Mouse (Mus musculus): ENCODE data around the gene Zfp385c.
"Not testable (repeated sequence)": the region's sequence is repeated elsewhere in the genome, so short reads cannot be mapped to it uniquely, and the experiment has no call there.

Gene Zfp385c

DNA sequence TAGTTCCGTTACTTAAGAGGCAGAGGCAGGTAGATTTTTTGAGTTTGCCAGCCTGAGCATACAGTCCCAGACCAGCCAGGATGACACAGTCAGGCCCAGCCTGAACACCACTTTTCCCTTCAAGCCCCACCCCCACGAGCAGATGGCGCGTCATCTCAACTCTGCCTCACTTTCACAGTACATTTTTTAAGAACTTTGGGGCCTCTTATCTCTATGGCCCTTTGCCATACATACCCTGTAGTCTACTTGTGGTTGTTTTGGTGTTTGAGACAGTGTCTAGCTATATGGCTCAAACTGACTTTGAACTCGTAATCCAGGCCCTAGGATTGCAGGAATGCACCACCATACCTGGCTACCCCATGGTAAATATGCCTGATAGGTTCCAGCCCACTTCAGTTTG lies 64.2 kb downstream of the Zfp385c start:
- DNase-seq (ENCODE audit: low spot score in 2 of 2): no peak

DNA sequence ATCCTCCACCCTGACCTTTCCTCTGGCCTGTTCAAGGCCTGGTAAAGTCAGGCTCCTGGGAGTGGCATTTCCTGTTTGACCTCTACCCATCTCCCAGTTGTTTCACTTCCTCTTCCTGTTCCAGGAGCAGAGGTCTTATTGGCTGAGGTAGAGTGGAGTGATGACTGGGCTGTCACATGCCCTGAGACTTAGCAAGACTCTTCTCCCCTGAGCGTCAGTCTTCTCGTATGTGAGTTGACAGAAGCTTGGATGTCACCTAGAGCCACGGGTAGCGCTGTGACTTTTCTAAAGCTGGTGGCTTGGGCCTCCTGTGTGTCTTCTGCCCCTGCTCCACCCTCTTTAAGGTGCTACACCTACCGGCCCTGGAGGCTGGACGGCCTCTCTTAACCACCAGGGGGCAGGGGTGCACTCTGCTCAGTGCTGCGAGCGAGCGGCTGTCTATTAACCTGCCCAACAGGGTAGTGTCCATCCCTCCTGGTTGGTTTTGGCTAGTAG lies 65.5 kb downstream of the Zfp385c start:
- peak in 1 of 2 experiments; percentile 64 for DNase-seq (ENCODE audit: low spot score in 2 of 2)

DNA sequence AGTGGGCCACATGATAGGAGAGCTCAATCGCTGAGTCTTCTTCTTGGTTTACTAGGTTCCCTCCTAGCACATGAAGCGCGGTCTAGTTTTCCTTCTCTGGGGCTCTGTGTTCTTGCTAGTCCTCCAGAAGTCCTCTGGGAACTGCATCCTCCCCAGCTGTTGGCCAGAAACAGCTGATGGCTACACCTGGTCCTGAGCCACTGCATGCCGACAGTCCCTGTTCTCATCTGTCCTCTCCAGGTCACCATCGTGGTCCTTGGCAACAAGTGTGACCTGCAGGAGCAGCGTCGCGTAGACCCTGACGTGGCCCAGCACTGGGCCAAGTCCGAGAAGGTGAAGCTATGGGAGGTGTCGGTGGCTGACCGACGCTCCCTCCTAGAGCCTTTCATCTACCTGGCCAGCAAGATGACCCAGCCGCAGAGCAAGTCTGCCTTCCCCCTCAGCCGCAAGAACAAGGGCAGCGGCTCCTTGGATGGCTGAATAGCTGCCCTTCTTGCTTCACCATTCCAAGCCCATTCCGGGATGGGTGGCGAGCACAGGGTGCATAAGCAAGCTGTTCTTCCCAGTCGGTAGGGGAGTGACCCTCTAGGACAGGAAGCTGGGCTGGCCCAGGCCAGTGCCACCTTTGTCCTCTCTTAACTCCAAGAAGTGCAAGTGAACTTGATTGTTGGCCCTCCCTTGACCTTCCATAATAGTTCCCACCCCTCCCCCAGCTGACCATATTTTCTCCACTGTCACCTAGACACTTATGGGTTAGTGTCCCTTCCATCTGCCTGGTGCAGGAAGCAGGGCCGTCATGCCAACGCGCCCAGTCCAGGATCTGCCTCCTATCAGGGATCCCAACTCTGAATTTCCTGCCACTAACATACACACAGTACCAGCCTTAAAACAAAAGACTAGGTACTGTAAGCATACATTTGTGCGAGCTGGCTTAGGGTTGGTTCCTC lies 66.2 kb downstream of the Zfp385c start:
- DNase-seq (ENCODE audit: low spot score in 2 of 2): no peak

DNA sequence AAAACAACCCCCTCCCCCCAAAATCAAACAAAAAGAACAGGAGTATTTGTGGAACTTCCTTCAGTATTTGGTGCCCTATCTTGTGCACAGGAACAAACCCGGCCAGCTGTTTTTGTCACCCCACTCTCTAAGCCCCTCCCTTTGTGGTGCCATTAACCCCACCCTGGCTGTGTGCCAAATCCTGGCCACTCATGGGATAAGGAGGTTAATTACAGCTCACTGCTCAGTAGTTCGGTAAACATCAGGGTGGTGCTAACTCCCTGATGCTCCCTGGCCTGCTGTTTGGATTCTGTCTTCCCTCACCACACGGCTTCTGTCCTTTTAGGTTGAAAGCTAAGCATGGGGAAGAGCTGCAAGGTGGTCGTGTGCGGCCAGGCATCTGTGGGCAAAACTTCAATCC lies 68.4 kb downstream of the Zfp385c start:
- no peak for DNase-seq (ENCODE audit: low spot score in 2 of 2)

DNA sequence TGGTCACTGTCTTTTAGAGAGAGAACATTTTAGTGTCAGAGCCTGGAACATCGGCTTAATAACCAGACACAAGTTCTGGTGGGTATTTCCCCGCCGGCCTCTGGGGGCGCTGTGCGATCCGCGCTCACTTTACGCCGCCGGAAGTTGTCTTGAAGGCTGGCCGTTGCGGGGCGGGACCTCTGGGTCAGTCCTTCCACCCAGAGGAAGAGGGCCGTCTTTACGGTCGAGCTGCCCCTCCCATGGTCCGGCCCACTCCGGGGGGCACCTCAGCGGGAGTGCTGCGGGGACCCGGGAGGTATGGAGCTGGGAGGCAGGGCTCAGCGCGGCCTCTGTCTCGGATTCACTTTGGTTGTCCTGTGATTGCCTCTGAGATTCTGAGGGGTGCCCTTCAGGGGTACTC lies 69.5 kb downstream of the Zfp385c start:
- DNase-seq (ENCODE audit: low spot score in 2 of 2): peak; percentile 92 to 95

DNA sequence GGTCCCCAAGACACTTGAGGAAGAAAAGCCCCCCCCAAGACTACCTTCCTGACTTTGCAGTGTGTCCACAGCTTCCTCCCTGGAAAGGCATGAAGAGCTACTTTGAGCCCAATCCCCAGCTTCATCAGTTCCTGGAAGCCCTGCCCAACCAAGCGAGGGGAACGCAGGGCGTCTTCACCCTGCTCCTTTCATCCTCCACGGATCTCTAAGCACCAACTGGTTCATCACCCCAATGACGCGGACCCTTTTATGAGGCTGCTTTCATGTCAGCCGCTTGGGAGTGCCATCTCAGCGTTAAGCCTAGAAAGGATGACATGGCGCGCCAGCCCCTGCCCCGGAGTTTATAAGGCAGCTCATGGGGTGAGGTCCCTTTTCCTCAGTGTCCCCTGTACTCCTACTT lies 72.3 kb downstream of the Zfp385c start, which contains the start of gene Dnajc7:
Gene Dnajc7, minus strand, starts transcription at position 187 of the 400 bp plus-strand sequence.
- DNase-seq (ENCODE audit: low spot score in 2 of 2): no peak

DNA sequence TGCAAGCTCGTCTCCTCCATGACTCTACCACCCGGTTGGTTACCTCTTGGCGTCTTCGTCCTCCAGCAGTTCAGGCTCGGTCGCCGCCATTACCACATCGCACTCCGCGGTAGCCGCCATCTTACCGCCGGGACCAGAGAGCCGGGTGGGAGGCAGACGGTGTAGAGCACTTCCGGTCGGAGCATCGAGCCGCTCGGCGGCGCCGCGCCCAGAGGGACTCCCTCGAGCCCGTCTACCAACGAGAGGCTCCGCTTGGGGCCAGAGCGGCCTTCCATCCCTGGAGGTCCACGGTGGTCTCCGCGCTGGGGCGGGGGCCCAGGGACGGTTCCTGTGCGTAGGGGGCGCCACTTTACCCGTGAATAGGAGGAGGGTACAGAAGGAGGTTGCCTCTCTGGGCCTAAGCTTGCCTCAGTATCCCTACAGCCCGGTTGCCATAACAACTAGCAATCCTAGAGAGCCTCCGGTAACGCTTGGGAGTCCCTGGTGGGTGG lies 72.7 kb downstream of the Zfp385c start:
- DNase-seq (ENCODE audit: low spot score in 2 of 2): peak; percentile 97

DNA sequence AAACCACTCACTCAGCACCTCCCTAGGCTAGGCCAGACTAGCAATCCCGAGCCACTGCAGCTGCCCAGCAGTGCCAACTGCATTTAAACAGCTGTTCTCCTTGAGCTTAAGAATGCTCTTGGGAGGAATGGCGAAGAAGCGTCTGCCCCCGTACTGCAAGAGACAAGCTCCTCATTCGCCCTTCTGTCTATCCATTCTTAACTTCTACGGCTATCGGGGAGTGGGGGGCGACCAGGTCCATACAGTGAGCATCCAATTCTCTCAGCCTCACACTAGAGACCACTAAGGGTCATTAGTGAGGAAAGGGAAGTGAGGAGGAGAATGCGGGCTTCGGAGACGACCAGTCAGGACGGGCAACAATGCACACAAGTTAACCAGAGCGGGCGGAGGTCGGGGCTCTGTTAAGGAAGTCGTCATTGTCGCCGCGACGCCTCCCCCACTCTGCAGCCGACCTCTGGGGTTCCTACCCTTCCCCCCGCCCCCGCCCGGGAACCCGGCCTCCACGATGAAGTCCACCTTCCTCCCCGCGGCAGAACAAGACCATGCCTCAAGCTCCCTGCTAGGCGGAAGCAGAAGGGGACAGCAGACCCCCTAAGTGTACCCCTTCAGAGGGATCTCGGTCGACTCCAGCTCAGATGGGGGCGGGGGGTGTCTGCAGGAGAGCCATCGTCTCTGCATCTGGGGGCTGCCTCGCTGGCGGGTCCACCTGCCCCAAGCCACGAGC lies 73.3 kb downstream of the Zfp385c start, which contains the start of gene Nkiras2:
Gene Nkiras2, plus strand, starts transcription at position 484 of the 724 bp plus-strand sequence.
- peak in 1 of 2 experiments; percentile 68 for DNase-seq (ENCODE audit: low spot score in 2 of 2)

DNA sequence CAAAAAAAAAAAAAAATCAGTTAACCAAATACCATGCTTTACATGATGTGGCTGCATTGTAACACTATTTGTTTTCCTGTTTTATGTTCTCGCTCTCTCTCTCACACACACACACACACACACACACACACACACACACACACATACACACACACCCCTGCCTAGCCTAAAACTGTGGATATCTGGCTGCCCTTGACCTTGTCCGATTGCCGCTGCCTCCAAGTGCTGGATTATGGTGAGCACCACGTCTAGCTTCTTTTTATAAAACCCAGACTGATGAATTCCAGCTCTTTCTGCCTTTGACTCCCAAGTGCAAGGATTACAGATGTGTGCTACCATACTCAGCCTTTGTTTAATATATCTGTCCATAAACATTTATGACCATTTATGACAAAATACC lies 74.8 kb downstream of the Zfp385c start:
- DNase-seq (ENCODE audit: low spot score in 2 of 2): no peak

DNA sequence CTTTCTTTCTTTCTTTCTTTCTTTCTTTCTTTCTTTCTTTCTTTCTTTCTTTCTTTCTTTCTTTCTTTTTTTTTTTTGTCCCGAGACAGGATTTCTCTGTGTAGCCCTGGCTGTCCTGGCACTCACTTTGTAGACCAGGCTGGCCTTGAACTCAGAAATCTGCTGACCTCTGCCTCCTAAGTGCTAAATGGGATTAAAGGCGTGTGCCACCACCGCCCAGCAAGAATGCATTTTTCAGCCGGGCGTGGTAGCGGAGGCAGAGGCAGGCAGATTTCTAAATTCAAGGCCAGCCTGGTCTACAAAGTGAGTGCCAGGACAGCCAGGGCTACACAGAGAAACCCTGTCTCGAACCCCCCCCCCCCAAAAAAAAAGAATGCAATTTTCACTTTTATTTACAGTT lies 75.4 kb downstream of the Zfp385c start:
- not testable (repeated sequence) for DNase-seq (ENCODE audit: low spot score in 2 of 2)

DNA sequence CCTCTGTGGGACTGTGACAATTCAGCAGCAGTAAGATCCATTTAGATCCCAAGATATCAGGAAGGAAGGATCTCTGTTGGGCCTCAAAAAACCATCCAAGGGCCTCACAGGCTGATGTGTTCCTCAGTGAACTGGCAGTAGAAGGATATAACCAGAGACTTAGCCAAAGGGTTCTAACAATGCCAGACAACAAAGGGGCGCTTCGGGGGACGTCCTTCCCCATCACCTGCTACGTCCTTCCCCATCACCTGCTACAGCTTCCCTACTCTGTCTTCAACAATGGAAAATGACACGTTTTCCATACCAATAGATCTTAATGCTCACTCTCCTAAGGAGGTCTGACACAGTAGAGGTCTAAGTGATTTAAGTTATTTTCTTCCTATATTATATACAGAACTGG lies 75.9 kb downstream of the Zfp385c start:
- DNase-seq (ENCODE audit: low spot score in 2 of 2): no peak

DNA sequence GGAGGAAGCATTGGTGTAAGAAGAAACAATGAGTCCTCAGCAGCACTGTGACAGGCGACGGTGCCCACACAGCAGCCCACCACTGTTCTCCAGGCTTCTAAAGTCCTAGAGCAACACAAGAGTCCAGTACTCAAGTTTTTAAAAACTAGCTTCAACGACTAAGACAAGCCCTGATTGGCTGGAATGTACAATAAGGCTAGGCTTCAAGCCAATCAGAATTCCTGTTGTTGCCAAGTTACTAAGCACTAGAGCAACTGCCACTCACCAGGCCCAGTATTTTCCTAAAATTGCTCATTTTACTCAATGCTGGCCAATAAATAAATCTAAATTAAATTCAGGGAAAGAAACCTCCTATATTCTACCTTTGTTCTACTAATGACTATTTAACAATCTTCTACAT lies 79.0 kb downstream of the Zfp385c start:
- DNase-seq (ENCODE audit: low spot score in 2 of 2): no peak

DNA sequence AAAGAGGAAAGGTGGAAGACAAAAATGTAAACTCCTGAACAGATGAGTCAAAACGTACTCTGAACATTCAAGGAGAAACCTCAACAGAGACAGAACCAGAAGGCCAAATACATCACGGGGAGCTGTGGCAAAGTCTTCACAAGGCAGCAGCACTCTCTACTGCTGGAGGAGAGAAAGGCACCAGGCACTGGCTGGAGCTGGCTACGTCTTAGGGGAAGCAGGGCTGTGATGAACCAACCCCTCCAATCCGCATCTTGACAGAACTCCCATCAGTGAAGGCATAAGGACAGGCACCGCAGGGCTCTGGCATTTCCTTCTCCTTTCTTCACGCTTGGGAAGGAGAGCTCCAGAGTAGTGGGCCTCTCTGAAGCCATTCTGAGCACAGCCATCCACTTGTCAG lies 80.6 kb downstream of the Zfp385c start:
- no peak for DNase-seq (ENCODE audit: low spot score in 2 of 2)

DNA sequence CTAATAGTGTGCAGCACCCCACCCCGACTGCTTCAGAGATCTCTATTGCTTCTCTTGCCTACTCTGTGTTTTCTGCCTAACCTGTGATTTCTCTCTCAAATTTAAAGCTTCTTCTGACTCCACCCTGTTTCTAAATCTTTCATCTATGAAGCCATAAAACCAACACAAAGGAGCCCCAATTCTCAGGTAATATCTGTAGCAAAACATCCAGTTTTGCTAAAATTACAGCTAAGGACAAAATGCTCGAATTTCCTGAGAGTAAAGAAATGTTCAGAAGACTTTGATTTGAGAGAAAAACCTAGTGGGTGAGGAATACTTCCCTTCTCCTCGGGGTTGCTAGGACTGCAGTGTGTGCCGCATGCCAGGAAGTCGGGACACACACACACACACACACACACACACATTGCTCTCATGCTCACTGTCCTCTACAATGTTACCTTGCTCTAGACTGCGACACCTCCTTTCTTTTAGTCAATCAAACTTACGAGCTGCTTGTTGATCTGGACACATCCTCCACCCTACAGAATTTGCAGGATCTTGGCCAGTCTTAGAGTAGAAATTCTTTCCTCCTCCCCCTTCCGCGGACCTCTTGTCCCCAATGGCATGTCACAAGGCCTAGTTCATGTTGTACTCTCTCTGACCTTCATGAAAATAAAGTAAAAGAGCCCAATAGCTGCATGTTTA lies 82.1 kb downstream of the Zfp385c start:
- no peak for DNase-seq (ENCODE audit: low spot score in 2 of 2)

DNA sequence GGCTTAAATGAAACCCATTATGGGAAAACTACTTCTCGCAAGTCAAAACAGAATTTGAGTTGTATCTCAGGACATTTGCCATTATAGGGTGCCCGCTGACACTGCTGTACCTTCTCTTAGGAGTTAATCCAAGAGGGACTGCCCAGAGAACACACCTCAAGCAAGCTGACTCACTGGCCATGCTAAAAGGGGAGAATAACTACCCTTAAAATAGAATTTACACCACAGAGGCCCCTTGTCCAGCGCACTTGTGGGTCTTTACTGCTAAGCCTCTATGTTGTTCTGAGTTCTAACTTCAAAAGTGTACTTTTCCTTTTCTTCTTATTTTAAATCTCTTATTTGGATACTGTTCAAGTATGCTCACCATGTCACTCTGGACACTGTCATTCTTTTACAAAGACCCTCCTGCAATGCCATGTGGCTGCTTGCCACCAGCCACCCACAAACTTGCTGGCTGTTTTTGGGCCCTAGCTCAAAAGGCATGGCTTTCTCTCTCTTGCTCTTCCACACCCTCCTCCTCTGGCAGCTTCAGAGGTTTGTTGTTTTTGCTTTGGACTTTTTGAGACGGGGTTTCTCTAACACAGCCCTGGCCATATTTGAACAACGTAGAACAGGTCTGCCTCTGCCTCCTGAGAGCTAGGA lies 82.8 kb downstream of the Zfp385c start:
- no peak for DNase-seq (ENCODE audit: low spot score in 2 of 2)

DNA sequence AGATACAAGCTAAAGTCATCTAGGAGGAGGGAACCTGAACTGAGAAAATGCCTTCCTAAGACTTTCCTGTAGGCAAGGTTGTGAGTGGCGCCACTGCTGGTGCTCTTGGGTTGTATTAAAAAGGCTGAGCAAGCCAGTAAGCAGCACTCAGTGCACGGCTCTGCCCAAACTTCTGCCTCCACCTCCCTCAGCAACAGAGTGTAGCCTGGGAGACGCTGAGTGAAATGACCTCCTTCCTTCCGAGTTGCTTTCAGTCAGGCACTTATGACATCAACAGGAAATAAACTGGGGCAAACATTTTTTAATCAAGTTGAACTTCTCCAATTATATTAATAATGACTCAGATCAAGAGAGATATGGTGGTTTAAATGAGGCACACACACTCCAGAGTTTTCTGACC lies 83.5 kb downstream of the Zfp385c start:
- DNase-seq (ENCODE audit: low spot score in 2 of 2): no peak

DNA sequence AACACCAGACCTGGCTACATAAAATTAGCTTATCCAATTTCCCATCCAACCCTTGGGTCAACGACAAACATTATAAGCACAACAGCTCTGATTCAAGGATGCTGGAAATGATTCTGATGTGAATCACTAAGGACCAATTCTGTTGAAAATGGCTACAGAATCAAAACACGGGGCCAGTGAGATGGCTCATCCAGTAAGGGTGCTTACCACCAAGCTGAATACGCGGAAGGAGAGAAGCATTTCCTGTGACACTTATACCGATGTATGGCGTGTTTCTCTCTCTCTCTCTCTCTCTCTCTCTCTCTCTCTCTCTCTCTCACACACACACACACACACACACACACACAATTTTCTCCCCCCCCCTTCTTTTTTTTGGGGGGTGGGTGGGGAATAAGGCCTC lies 85.1 kb downstream of the Zfp385c start:
- DNase-seq (ENCODE audit: low spot score in 2 of 2): no peak

DNA sequence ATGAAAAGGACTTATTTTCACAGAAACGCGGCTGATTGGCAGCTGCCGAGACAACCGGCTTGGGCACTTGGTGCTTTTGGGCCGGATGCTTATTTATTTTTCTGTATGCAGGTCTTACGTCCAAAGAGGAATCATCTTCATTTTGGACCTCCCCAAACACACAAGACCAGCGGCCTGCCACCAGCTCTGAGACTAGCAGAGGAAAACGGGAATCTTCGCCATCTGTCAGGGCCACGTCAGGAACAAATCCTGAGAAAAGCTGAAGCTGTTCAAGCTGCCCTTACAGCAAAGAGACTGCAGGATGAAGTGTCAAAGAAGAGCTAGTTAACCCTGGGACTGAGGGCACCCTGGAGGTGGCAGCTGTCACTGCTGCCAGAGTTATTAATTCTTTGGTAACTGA lies 86.8 kb downstream of the Zfp385c start:
- DNase-seq (ENCODE audit: low spot score in 2 of 2): no peak

DNA sequence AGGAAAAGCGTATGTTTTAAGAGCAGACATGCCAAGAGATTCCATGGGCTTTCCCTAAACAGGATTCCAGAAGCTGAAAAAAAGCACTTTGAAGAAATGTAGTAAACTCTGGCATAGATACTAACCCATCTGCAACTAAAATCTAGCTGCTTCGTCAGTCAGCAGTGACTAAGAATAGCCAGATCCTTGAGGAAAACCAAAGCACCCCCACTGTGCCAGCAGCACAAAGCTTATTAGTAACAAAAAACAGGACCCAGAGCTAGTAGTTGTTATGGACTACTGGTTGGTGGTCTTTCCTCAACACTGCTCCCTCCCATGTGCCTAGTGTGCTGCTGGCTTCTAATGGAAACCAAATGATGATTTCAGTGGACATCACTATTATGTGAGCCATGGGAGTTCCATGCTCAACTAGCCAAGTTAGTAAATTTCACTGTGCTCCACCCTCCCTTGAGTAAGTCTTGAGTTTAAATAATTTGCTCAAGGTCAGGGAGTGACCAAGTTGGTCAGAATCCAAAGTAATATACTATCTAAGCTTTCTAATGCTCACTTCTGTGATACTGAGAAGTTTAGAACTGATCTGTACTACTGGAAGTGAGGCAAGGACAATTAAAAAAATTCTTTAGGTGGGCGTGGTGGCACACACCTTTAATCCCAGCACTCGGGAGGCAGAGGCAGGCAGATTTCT lies 87.8 kb downstream of the Zfp385c start:
- DNase-seq (ENCODE audit: low spot score in 2 of 2): no peak

DNA sequence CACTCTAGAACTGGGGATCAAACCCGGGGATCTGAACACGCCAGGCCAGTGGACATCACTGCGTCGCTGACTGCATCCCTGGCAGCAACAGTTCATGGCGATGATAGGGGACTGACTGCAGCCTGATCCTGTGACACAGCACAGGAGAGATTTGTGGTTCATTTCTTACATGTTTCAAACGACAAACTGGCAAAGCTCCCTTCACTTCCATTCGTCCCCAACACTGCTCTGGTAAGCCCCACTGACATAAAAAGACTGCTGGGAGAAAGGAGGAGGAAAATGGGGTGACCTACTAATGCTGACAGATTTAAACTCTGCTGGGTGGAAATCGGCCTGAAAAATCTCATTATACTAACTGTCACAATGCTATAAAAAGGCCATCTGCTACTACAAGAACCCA lies 88.4 kb downstream of the Zfp385c start:
- DNase-seq (ENCODE audit: low spot score in 2 of 2): no peak

DNA sequence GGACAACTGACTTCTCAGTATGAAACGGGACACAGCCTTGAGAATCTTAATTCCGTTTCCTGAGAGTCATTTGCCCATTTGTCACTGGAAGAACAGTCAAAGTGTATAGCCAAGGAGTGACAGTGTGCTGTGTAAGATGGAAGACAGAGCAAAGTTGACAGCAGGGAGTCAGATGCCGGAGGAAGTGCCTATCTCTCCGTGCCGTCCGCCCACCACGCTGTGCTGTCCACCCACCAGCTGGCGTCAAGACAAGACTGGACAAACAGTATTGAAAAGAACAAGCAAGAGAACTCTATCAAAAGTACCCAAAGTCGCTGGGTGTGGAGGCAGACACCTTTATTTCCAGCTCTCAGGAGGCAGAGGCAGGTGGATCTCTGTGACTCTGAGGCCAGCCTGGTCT lies 89.1 kb downstream of the Zfp385c start:
- DNase-seq (ENCODE audit: low spot score in 2 of 2): no peak
